Mouse (Mus musculus): ENCODE measurements at regions not wholly inside any gene's neighbourhood (a gene's known extent, or its start where the extent isn't known, plus 50 kb on each side); places are given as distances from the start of the nearest gene placed in this dataset.

DNA sequence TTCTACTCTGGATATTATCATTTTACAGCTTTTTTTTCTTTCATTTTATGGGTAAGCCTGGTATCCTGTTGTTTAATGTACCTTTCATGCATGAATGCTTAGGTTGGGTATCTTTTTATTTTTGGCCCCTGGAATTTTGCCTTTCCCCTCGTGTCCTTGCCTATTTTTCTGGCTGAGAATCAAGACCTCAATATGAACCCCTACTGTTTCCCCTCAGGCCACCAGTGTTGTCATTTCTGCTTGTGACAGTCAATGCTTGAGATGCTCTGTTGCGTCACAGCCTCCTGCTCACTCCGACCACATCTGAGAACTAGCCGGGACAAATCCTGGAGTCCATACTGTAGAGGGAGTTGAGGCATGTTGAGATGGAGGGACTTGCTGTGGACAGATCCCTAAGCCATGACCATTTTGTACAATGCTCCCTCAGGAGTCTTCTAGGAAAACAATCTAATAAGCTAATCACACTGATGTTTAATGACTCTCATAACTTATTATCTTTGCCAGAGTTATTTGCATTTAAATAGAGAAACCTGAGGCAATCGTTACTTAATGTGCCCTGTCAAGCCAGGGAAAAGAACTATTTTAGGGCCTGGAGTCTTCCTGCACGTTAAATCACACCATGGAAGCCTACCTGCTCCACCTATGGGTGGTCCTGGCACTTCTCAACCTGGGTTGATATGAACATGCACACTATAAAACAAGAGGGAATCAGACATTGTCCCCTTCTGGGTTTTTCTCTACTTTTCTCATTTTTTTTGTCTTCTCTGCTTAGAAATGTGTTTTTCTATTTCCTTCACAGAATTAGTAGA, 363.9 kb downstream of the Phkb start:
- ATAC-seq (ENCODE audit: insufficient number of reproducible peaks, insufficient read depth, low FRiP score, low TSS enrichment), result no peak
- H3K4me1 ChIP-seq, result no peaks in the 10 kb centered on the region
- no peak overlapping the region for H3K4me3 ChIP-seq
- no peak overlapping the region for H3K4me2 ChIP-seq (replicated peaks)
- H3K27ac ChIP-seq, result no peak overlapping the region
- H3K9ac ChIP-seq, result no peak overlapping the region
- H3K27me3 ChIP-seq, result no peaks in the 10 kb centered on the region
- 62% methylated on average over 6 of the region's 6 CpGs for WGBS
- no peaks in the 10 kb centered on the region for H3K36me3 ChIP-seq
- H3K9me3 ChIP-seq, result no peaks in the 10 kb centered on the region

DNA sequence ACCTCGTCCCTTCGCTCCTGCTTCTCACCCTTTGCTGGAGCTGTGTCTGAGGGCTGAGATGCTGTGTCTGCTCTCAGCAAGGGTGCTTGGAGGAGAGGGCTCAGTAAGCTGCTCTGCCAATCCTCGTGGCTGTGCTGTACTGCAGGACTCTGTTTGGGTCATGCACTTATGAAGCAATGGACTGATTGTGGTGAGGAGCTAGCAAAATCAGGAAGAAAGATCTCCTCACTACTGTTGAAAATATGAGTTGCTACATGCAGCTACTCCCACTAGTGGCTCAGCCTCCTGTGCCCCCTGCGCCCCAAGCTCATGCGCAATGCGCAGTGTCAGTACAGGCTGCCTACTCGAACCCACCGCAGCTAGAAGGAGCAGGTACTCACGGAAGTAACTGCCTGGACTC, 362.3 kb downstream of the Phkb start:
- Histone ChIP-seq H3K4me3 (no peak overlapping the region), H3K9ac (no peak overlapping the region), H3K36me3 (no peaks in the 10 kb centered on the region), H3K27me3 (no peaks in the 10 kb centered on the region), H3K27ac (no peak overlapping the region), H3K9me3 (no peaks in the 10 kb centered on the region), H3K4me2 (replicated peaks) (no peak overlapping the region), H3K4me1 (no peaks in the 10 kb centered on the region)
- WGBS, result 69% methylated on average over 9 of the region's 9 CpGs
- ATAC-seq (ENCODE audit: insufficient number of reproducible peaks, insufficient read depth, low FRiP score, low TSS enrichment), result no peak

DNA sequence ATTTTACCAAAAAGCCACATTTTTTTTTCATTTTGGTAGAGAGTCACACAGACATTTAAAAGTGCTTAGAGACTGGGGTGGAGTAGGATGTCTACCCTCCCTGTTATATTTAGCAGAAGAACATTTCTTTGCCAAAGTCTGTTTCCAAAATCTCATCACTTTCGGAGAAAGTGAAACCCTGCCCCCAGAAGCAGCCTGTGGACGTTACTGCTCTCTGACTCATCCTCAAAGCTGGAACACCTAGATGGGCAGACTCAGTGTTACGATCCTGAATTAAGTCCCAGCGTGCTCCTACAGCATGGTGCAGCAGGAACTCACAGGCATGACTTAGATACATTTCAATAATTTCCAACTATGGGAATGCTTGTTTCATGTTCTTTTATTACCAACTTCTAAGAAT, 361.1 kb downstream of the Phkb start:
- Histone ChIP-seq H3K4me3 (no peak overlapping the region), H3K27ac (no peak overlapping the region), H3K4me2 (replicated peaks) (no peak overlapping the region), H3K4me1 (no peaks in the 10 kb centered on the region), H3K9ac (no peak overlapping the region), H3K27me3 (no peaks in the 10 kb centered on the region), H3K36me3 (no peaks in the 10 kb centered on the region), H3K9me3 (no peaks in the 10 kb centered on the region)
- ATAC-seq (ENCODE audit: insufficient number of reproducible peaks, insufficient read depth, low FRiP score, low TSS enrichment), result no peak
- 80% methylated on average over 4 of the region's 4 CpGs for WGBS

DNA sequence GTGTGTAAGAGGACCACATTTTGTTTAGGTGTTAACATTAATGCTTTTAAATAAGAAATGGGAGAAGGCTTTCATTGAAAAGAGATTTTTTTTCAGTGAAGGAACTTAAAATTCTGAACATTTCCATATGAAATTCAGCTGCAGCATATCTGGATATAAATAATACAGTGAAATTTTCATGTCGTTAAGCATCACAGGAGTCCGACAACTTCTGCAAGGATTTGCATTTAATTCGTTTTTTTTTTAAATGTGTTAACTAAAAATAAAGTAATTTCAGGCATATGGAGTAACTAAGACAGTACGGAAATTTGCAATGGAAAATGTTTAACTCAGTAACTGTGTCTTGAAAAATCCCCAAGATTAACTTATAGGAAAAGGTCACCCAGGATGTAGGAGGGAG, 351.5 kb downstream of the Phkb start:
- Histone ChIP-seq H3K9me3 (no peaks in the 10 kb centered on the region), H3K27me3 (no peaks in the 10 kb centered on the region), H3K4me2 (replicated peaks) (no peak overlapping the region), H3K4me3 (no peak overlapping the region), H3K4me1 (no peaks in the 10 kb centered on the region), H3K36me3 (no peaks in the 10 kb centered on the region), H3K27ac (no peak overlapping the region), H3K9ac (no peak overlapping the region)
- no peak for ATAC-seq (ENCODE audit: insufficient number of reproducible peaks, insufficient read depth, low FRiP score, low TSS enrichment)
- 84% methylated on average over 4 of the region's 4 CpGs for WGBS

DNA sequence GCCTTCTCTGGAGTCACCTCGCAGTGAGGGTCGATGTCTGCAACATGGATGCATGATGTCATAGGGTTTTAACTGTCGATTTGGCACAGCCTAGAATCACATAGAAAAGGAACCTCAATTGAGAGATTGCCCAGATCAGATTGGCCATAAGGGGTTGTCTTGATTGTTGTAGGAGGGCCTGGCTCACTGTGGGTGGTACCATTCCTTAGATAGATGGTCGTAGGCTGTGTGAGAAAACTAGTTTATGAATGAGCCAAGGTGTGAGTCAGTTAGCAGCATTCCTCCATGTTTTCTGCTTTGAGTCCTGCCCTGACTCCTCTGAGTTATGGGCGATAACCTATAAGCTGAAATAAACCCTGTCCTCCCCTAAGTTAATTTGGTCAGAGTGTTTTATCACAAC, 343.9 kb downstream of the Phkb start:
- no peak overlapping the region for H3K4me2 ChIP-seq (replicated peaks)

DNA sequence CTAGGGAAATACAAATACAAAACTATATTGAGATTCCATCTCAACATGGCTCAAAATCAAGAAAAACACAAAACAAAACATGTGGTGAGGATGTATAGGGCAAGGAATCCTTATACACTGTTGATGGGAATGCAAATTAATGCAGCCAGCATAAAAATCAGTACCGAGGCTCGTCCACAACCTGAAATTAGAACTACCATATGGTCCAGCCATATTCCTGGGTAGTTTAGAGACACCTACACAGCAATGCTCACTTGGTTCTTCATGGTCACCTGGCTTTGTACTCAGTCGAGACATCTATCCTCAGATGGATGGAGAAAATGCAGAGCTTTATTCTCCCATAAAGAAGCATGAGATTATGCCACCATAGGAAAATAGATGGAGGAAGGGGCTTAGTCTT, 340.0 kb downstream of the Phkb start:
- Histone ChIP-seq H3K27me3 (no peaks in the 10 kb centered on the region), H3K36me3 (no peaks in the 10 kb centered on the region), H3K27ac (no peak overlapping the region), H3K4me1 (no peaks in the 10 kb centered on the region), H3K4me3 (no peak overlapping the region), H3K4me2 (replicated peaks) (no peak overlapping the region), H3K9me3 (no peaks in the 10 kb centered on the region), H3K9ac (no peak overlapping the region)
- ATAC-seq (ENCODE audit: insufficient number of reproducible peaks, insufficient read depth, low FRiP score, low TSS enrichment), result no peak
- 72% methylated on average over 3 of the region's 3 CpGs for WGBS

More for the DNA sequence above, 343.9 kb downstream of the Phkb start:
- no peaks in the 10 kb centered on the region for H3K4me1 ChIP-seq
- no peaks in the 10 kb centered on the region for H3K36me3 ChIP-seq
- H3K4me3 ChIP-seq, result no peak overlapping the region
- H3K27me3 ChIP-seq, result no peaks in the 10 kb centered on the region
- ATAC-seq (ENCODE audit: insufficient number of reproducible peaks, insufficient read depth, low FRiP score, low TSS enrichment), result no peak
- H3K27ac ChIP-seq, result no peak overlapping the region
- no peak overlapping the region for H3K9ac ChIP-seq
- H3K9me3 ChIP-seq, result no peaks in the 10 kb centered on the region
- WGBS, result 86% methylated on average over 5 of the region's 5 CpGs

DNA sequence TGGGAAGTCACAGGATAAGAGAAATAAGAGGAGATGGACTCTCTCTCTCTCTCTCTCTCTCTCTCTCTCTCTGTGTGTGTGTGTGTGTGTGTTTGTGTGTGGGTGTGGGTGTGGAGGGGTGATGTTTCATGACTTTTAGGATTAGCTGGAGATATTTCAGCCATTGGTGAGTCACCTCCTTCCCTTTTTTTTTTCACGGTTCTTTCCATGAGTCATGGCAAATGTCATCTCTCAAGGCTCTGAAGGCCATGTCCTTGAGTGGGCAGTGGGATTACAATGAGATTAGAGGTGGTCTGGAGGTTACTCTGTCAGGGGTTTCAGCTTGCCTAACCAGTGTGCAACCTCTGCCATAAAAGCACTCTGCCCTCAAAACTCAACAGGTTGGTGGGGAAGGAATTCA, 329.3 kb downstream of the Phkb start:
- Histone ChIP-seq H3K4me3 (no peak overlapping the region), H3K4me2 (replicated peaks) (no peak overlapping the region), H3K27ac (no peak overlapping the region), H3K4me1 (no peaks in the 10 kb centered on the region), H3K36me3 (no peaks in the 10 kb centered on the region), H3K9me3 (no peaks in the 10 kb centered on the region), H3K9ac (no peak overlapping the region), H3K27me3 (no peaks in the 10 kb centered on the region)
- 78% methylated on average over 1 of the region's 1 CpGs for WGBS
- ATAC-seq (ENCODE audit: insufficient number of reproducible peaks, insufficient read depth, low FRiP score, low TSS enrichment), result no peak

DNA sequence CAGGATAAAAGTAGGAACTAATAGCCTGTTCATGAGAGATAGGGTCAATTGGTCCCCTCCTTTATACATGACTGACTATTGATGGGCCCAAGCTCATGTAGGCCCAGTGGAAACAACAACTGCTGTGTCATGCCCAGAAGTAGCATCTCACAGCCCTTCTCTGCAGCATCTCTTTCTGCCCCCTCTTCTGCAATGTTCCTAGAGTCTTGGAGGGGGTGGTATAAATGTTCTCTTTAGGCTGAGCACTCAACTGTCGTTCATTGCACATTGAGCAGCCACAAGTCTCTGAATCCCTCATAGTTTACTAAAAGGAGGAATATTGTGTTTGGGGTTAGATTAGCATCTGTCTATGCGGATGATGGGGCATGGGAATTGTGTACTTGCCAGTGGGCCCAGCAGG, 324.1 kb downstream of the Phkb start:
- no peak overlapping the region for H3K4me2 ChIP-seq (replicated peaks)
- H3K4me1 ChIP-seq, result no peaks in the 10 kb centered on the region
- ATAC-seq (ENCODE audit: insufficient number of reproducible peaks, insufficient read depth, low FRiP score, low TSS enrichment), result no peak
- H3K36me3 ChIP-seq, result no peaks in the 10 kb centered on the region
- no peak overlapping the region for H3K4me3 ChIP-seq
- 0 out of 2 replicates have a peak, but pooled peaks cover 6% of the 10 kb centered on the region for H3K9me3 ChIP-seq
- no peak overlapping the region for H3K9ac ChIP-seq
- WGBS, result 78% methylated on average over 2 of the region's 2 CpGs
- H3K27me3 ChIP-seq, result no peaks in the 10 kb centered on the region
- no peak overlapping the region for H3K27ac ChIP-seq

DNA sequence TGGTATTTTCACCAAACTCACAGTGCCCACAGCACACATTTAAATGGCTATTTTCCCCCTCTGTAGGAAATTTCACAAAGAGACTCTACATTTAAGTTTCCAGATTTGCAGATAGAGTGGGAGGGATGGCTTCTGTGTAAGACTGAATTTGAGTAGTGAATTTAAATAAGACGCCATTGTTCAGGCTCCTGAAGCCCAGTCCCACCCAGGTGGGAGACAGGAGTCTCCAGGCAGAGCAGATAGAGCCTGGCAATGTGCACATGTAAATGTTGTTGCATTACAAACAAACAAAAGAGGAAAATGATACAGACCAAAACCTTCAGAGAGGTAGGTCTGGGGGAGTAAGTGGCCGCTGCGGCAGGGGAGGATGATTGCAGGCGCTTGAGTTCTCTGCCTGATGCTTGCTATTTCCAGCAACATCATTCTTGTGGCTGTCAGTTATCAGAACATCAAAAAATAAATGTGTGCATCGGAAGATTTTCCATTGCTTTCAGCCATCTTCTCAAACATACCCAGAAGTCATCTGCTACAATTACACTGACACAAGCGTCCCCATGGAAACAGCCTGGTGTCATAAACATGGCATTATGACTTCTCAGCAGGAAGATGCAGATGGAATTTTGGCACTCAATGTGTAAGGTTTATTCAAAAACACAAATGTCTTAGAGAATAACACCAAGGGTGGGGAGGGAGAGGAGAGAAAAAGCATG, 318.5 kb downstream of the Phkb start:
- no peaks in the 10 kb centered on the region for H3K36me3 ChIP-seq
- no peak for ATAC-seq (ENCODE audit: insufficient number of reproducible peaks, insufficient read depth, low FRiP score, low TSS enrichment)
- H3K9me3 ChIP-seq, result 0 out of 2 replicates have a peak, but pooled peaks cover 6% of the 10 kb centered on the region
- no peak overlapping the region for H3K4me2 ChIP-seq (replicated peaks)
- H3K27ac ChIP-seq, result no peak overlapping the region
- H3K4me3 ChIP-seq, result no peak overlapping the region
- H3K27me3 ChIP-seq, result no peaks in the 10 kb centered on the region
- H3K9ac ChIP-seq, result no peak overlapping the region
- no peaks in the 10 kb centered on the region for H3K4me1 ChIP-seq
- 90% methylated on average over 6 of the region's 6 CpGs for WGBS

DNA sequence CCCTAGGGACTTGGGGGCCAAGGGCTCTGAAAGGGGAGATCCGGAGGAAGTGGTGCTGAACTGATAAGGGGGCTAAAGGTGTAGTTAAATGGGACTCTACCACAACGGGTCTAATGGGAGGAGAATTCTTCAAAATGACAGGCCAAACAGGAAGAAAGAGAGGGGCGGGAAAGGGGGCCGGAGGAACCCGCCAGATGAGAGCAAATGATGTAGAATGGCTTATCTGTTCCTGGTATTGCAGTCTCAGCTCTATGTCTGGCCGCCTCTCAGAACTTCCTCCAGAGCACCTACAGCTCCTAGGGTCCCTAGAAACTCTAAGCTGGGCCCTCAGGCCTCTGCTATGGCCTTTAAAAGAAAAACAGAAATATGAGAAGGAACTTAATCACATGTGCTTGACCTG, 306.8 kb downstream of the Phkb start:
- H3K9me3 ChIP-seq, result no peaks in the 10 kb centered on the region
- H3K9ac ChIP-seq, result no peak overlapping the region
- no peaks in the 10 kb centered on the region for H3K27me3 ChIP-seq
- H3K4me1 ChIP-seq, result no peaks in the 10 kb centered on the region
- no peak overlapping the region for H3K4me2 ChIP-seq (replicated peaks)
- no peak overlapping the region for H3K27ac ChIP-seq
- no peaks in the 10 kb centered on the region for H3K36me3 ChIP-seq
- no peak for ATAC-seq (ENCODE audit: insufficient number of reproducible peaks, insufficient read depth, low FRiP score, low TSS enrichment)
- H3K4me3 ChIP-seq, result no peak overlapping the region
- 46% methylated on average over 6 of the region's 6 CpGs for WGBS

DNA sequence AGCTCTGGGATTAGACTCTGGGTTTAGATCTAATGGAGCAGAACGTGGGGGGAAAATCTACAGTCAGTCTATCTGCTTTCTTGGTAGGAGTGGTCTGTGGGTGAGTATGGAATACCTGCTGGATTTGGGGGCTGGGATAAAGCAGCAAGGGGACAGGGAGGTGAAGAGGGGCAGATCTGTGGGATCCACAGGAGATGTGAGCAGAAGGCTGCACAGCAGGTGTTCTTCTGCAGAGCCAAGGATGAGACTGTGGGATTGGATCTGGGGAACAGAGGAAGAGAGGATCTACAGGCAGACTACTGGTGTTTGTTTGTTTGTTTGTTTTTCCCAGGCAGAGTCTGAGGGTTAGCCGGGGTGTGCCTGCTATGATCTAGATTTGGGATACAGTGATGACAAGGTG, 284.5 kb downstream of the Phkb start:
- Histone ChIP-seq H3K9me3 (no peaks in the 10 kb centered on the region), H3K4me2 (replicated peaks) (no peak overlapping the region), H3K9ac (no peak overlapping the region), H3K27me3 (no peaks in the 10 kb centered on the region), H3K27ac (no peak overlapping the region), H3K4me1 (no peaks in the 10 kb centered on the region), H3K36me3 (no peaks in the 10 kb centered on the region), H3K4me3 (no peak overlapping the region)
- 62% methylated on average over 2 of the region's 2 CpGs for WGBS
- ATAC-seq (ENCODE audit: insufficient number of reproducible peaks, insufficient read depth, low FRiP score, low TSS enrichment), result no peak

DNA sequence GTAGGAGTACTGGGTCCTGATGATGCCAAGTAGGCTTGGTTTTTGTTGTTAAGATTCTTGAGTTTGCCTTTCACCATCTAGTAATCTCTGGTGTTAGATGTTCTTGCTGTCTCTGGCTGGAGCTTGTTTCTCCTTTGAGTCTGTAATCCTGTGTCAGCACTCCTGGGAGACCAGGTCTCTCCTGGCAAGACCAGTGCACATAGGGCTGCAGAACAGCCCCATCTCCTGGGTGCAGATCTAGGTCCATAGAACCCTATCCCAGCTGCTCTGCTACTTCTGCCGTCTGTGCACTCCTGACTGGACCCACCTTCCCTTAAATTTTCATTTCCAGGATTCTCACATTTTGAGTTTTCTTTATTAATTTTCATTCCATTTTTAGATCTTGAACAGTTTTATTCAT, 283.9 kb downstream of the Phkb start:
- H3K9me3 ChIP-seq, result no peaks in the 10 kb centered on the region
- no peak overlapping the region for H3K4me2 ChIP-seq (replicated peaks)
- WGBS, result 74% methylated on average over 1 of the region's 1 CpGs
- no peak overlapping the region for H3K27ac ChIP-seq
- ATAC-seq (ENCODE audit: insufficient number of reproducible peaks, insufficient read depth, low FRiP score, low TSS enrichment), result no peak
- H3K4me1 ChIP-seq, result no peaks in the 10 kb centered on the region
- H3K4me3 ChIP-seq, result no peak overlapping the region
- no peaks in the 10 kb centered on the region for H3K27me3 ChIP-seq
- no peaks in the 10 kb centered on the region for H3K36me3 ChIP-seq
- H3K9ac ChIP-seq, result no peak overlapping the region

All from embryonic facial prominence, embryonic 12.5 days (tissue).